Mouse (Mus musculus) heart, adult 8-10 months (tissue): ENCODE results near the gene Trim54. TPM values are rescaled to one million over a fixed set of nuclear protein-coding genes. Genes with fewer than 3 reads are reported as not detected.

Experiments
- DNase-seq: peaks from one replicate; pipeline ENCODE4 v3.0.0; 2022; ENCODE audit warnings: low spot score
- total RNA-seq, 4 experiments: library from RNA; stranded (reverse); gene quantifications; 2 replicates each; pipeline ENCODE4 v1.2.4; 2022

The Trim54 gene
- 100 to 1,000 TPM; 360 to 427 (median 392) TPM for total RNA-seq

- DNase-seq = peak; percentile 63
Measured at GRCm38 (mm10) chr5:31116354-31116753, at the start of gene Trim54. Gene Trim54, plus strand, starts transcription at chr5:31116712.

GRCm38 (mm10) chr5:31069810-31070209 lies 46.7 kb upstream of the Trim54 start:
- DNase-seq = no peak

GRCm38 (mm10) chr5:31071059-31071458 lies 45.5 kb upstream of the Trim54 start:
- no peak for DNase-seq

- DNase-seq = no peak
Measured at GRCm38 (mm10) chr5:31071821-31072220, 44.7 kb upstream of the Trim54 start.

GRCm38 (mm10) chr5:31073176-31073575 lies 43.3 kb upstream of the Trim54 start:
- DNase-seq = no peak

GRCm38 (mm10) chr5:31076346-31076745 lies 40.2 kb upstream of the Trim54 start:
- DNase-seq = no peak

- no peak for DNase-seq
Measured at GRCm38 (mm10) chr5:31080059-31080794, 36.3 kb upstream of the Trim54 start.

GRCm38 (mm10) chr5:31080795-31081164 lies 35.7 kb upstream of the Trim54 start:
- no peak for DNase-seq

GRCm38 (mm10) chr5:31081386-31081785 lies 35.1 kb upstream of the Trim54 start:
- DNase-seq = peak; percentile 19

- peak; percentile 49 for DNase-seq
Measured at GRCm38 (mm10) chr5:31082355-31082754, 34.2 kb upstream of the Trim54 start.

GRCm38 (mm10) chr5:31082935-31083625 lies 33.4 kb upstream of the Trim54 start:
- DNase-seq = peak; percentile 26

- DNase-seq = no peak
Measured at GRCm38 (mm10) chr5:31083949-31084348, 32.6 kb upstream of the Trim54 start.

GRCm38 (mm10) chr5:31086606-31087005 lies 29.9 kb upstream of the Trim54 start:
- no peak for DNase-seq

- DNase-seq = no peak
Measured at GRCm38 (mm10) chr5:31087131-31087530, 29.4 kb upstream of the Trim54 start.

- no peak for DNase-seq
Measured at GRCm38 (mm10) chr5:31092231-31092975, 24.1 kb upstream of the Trim54 start.

- DNase-seq = no peak
Measured at GRCm38 (mm10) chr5:31093151-31094041, 23.1 kb upstream of the Trim54 start.

GRCm38 (mm10) chr5:31094100-31094798 lies 22.3 kb upstream of the Trim54 start:
- DNase-seq = no peak

- DNase-seq = peak; percentile 67
Measured at GRCm38 (mm10) chr5:31094799-31095691, 21.5 kb upstream of the Trim54 start.

- DNase-seq = no peak
Measured at GRCm38 (mm10) chr5:31095711-31096480, 20.6 kb upstream of the Trim54 start.
